Comparison of ENCODE assay signal across 20 mouse cellular contexts in the genomic region with DNA sequence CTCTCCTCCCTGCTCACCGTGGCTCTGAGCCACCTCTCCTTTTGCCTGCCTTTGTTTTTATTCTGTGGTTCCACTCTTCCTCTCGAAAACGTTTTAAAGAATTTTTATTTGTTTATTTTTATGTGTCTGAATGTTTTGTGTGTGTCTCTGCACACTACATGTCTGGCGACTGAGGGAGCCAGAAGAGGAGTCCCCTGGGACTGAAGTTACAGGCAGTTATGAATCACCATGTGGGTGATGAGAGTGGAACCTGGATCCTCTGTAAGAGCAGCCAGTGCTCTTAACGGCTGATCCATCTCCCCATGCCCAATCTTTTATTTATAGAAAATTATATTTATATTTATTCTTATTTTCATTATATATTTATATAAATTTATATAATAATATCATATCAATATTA. TPM values are rescaled to one million over a fixed set of nuclear protein-coding genes. Genes with fewer than 3 reads are reported as not detected.
"Had no signal": no experiment of that assay in that cellular context is flagged by ENCODE, and none has a peak within 500 bp of the region (broad histone marks: within the 10 kb centered on the region; RNA-seq: fewer than 3 reads in every experiment).

No protein-coding gene starts in this region.

- H3K9me3 ChIP-seq: megakaryocyte, embryonic 14.5 days; midbrain, embryonic 10.5 days; midbrain, embryonic 13.5 days; neural tube, embryonic 13.5 days; stomach, embryonic 15.5 days had no signal

- H3K4me1 ChIP-seq: midbrain, embryonic 13.5 days; stomach, embryonic 15.5 days had no signal

- ATAC-seq: intestine, embryonic 16.5 days; liver, postnatal 0 days; lung, postnatal 0 days; midbrain, embryonic 13.5 days; midbrain, embryonic 16.5 days had no signal

- H3K4me3 ChIP-seq: left cerebral cortex, adult 2 months; megakaryocyte, embryonic 14.5 days; midbrain, embryonic 10.5 days; midbrain, embryonic 13.5 days; myocyte; neural tube, embryonic 13.5 days; stomach, embryonic 15.5 days had no signal

- DNase-seq: kidney, postnatal 36 days; layer of hippocampus, postnatal 36 days; liver, postnatal 0 days; lung, embryonic 14.5 days; lung, postnatal 36 days; retina, postnatal 1 day; right cerebral cortex, postnatal 25 days; spleen, adult 18-20 months; thymus, postnatal 36 days had no signal

- H3K27ac ChIP-seq: left cerebral cortex, adult 2 months; liver, embryonic 14.5 days; midbrain, embryonic 10.5 days; midbrain, embryonic 13.5 days; neural tube, embryonic 13.5 days; stomach, embryonic 15.5 days had no signal

- H3K9ac ChIP-seq: liver, embryonic 14.5 days; liver, postnatal 0 days; lung, embryonic 14.5 days; midbrain, embryonic 13.5 days; neural tube, embryonic 13.5 days; stomach, embryonic 15.5 days had no signal

- H3K27me3 ChIP-seq: midbrain, embryonic 13.5 days; stomach, embryonic 15.5 days had no signal

- H3K36me3 ChIP-seq: midbrain, embryonic 10.5 days; midbrain, embryonic 13.5 days; neural tube, embryonic 13.5 days; stomach, embryonic 15.5 days had no signal

- H3K4me2 ChIP-seq: lung, embryonic 14.5 days; midbrain, embryonic 13.5 days; neural tube, embryonic 13.5 days; stomach, embryonic 15.5 days had no signal

RNA-seq across cellular contexts. Expression of gene Slc6a12, which starts 1.5 kb away (rescaled TPM):
- polyA plus RNA-seq: lung, embryonic 14.5 days; lung, postnatal 0 days; midbrain, embryonic 10.5 days; myocyte had no signal
